Mouse (Mus musculus) c-Kit-positive CD71-positive TER-119-negative erythroid progenitor cells, embryonic 14.5 days (primary cell): ENCODE data around the gene Slc24a5.
"Not testable (repeated sequence)": the region's sequence is repeated elsewhere in the genome, so short reads cannot be mapped to it uniquely, and the experiment has no call there.

Source experiments
- DNase-seq: peaks from one replicate; pipeline ENCODE4 v3.0.0-alpha.2; 2013; ENCODE audit warnings: low read depth

Gene Slc24a5

GRCm38 (mm10) chr2:125067894-125068293, at the start of gene Slc24a5:
Gene Slc24a5, plus strand, starts transcription at chr2:125068124.
- no peak for DNase-seq

GRCm38 (mm10) chr2:125024386-125024785, 43.5 kb upstream of the Slc24a5 start:
- no peak for DNase-seq

GRCm38 (mm10) chr2:125026358-125027000, 41.4 kb upstream of the Slc24a5 start:
- no peak for DNase-seq

- DNase-seq = no peak
These were observed 37.3 kb upstream of the Slc24a5 start for GRCm38 (mm10) chr2:125030591-125030990.

- DNase-seq = no peak
These were observed 36.8 kb upstream of the Slc24a5 start for GRCm38 (mm10) chr2:125031111-125031510.

- DNase-seq = no peak
These were observed 36.2 kb upstream of the Slc24a5 start for GRCm38 (mm10) chr2:125031562-125032257.

- DNase-seq = no peak
These were observed 35.5 kb upstream of the Slc24a5 start for GRCm38 (mm10) chr2:125032258-125032973.

- DNase-seq = no peak
These were observed 34.7 kb upstream of the Slc24a5 start for GRCm38 (mm10) chr2:125033042-125033743.

GRCm38 (mm10) chr2:125055316-125055903, 12.5 kb upstream of the Slc24a5 start:
- DNase-seq = no peak

- DNase-seq = no peak
These were observed 10.6 kb upstream of the Slc24a5 start for GRCm38 (mm10) chr2:125057250-125057815.

- DNase-seq = no peak
These were observed 6.5 kb upstream of the Slc24a5 start for GRCm38 (mm10) chr2:125061451-125061850.

GRCm38 (mm10) chr2:125062944-125063343, 5.0 kb upstream of the Slc24a5 start:
- DNase-seq = no peak

- DNase-seq = no peak
These were observed 551 bp upstream of the Slc24a5 start for GRCm38 (mm10) chr2:125067373-125067772.

- DNase-seq = no peak
These were observed 772 bp downstream of the Slc24a5 start for GRCm38 (mm10) chr2:125068696-125069095.

GRCm38 (mm10) chr2:125073056-125073780, 5.3 kb downstream of the Slc24a5 start:
- DNase-seq = no peak

- DNase-seq = no peak
These were observed 16.0 kb downstream of the Slc24a5 start for GRCm38 (mm10) chr2:125083879-125084278.

- no peak for DNase-seq
These were observed 20.8 kb downstream of the Slc24a5 start for GRCm38 (mm10) chr2:125088757-125089156.

GRCm38 (mm10) chr2:125092123-125092522, 24.2 kb downstream of the Slc24a5 start:
- DNase-seq = not testable (repeated sequence)

- DNase-seq = not testable (repeated sequence)
These were observed 36.6 kb downstream of the Slc24a5 start for GRCm38 (mm10) chr2:125104491-125104890.

GRCm38 (mm10) chr2:125106536-125106935, 38.6 kb downstream of the Slc24a5 start:
- DNase-seq = not testable (repeated sequence)
